Mouse (Mus musculus): ENCODE data around the gene Foxn1.

DNA sequence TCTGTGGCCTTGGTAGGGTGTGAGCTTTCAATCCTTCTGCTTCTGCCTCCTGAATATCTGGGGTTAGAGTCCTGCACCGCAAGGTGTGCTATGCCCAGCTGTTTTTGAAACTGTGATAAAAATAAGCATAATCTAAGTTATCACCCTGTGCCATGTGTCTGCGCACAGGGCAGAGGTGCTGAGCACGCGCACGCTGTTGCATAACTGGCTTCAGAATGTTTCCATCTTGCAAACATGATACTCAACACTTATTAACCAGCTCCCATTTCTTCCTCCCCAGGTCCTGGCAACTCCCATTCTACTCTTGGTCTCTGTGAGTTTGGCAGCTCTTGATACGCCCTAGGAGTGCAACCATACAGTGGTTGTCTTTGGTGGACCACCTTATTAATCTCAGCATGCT is 41.3 kb upstream of the Foxn1 start:
- no peak for TF ChIP-seq CTCF (IDR thresholded peaks at IDR 0.05; ENCODE audit: control insufficient read depth, insufficient read depth, low read length)
- TF ChIP-seq POLR2A (IDR thresholded peaks at IDR 0.05; ENCODE audit: borderline replicate concordance, control insufficient read depth, low read depth, low read length) = no peak

Data from bone marrow, adult 2 months (tissue).